Mouse (Mus musculus) lung, postnatal 36 days (tissue): Measurements from ENCODE around the gene Fancl.

ENCODE experiments used
- DNase-seq: peaks from one replicate; pipeline ENCODE4 v3.0.0; 2022; ENCODE audit warnings: mixed read lengths

Fancl gene

DNA sequence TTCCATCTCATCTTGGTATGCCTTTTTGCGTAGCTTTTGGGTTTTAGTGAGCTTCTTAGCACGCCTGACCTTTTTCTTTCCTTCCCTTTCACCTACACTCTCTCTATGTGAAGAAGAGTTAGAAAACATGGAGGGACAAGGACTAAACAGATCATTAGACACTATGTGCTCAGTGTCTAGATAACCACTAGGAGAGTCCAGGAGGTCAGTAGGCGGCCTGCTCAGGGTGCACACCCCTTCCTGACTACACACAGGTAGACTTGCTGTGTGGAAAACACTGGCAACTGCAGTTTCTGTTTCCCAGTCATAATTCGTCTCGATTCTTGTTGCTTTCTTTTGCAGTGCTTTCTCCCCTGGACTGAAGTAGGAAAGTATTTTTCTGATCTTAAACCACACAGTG is 110.0 kb downstream of the Fancl start:
- DNase-seq = no peak

DNA sequence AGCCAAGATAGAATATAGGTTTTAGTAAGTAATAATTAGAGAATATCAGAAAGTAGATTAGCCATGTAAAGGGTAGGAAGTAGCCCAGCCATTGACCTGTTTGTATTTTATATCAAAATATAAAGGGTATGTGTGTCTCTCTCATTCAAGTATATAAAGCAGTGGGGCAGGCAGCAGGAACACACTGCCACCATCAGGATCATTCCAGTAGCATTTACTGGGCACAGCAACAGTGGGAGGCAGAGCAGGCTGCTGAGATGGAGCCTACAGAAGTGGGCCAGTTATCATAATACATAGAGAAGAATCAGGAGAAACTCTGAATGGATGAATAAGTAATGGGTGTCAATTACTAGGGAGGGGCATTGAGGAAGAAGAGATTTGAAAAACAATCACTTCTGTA is 127.7 kb downstream of the Fancl start:
- no peak for DNase-seq

DNA sequence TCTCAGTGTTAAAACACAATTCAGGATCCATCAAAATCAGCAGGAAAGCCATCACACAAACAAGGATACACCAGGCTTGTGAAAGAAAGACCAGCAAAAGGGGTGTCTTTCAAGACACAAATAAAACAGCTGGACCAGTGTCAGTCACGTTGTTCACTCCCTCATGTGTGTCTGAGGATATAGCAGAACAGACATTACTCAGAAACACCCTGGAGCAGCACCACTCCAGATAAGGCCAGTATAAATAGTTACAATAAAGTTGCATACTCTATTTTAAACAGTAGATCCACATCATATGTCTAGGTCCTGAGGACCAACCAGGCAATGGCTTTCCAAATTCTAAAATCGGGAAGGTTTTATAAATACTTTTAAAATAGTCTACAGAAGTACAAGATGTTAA is 130.2 kb downstream of the Fancl start:
- DNase-seq = no peak

DNA sequence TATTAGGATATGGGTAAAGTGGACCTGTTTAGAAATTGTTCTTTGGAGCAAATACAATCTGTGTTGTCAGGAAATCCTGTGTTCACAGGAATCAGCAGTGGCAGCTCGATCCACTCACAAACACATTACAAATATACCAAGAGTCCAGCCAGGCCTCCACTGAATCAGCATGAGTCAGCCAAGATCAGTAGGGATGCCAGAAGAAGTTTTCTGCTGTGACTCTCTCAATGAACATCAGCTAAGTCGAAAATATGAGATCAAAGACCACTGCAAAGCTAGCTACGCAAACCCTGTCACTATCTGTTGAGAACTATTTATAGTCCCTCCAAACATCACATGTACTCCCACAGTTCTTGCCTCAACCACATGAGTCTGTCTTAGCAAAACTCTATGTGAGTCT is 133.1 kb downstream of the Fancl start:
- DNase-seq = peak; percentile 17
